Mouse (Mus musculus): ENCODE results near the gene Wdr5. TPM values are rescaled to one million over a fixed set of nuclear protein-coding genes. Genes with fewer than 3 reads are reported as not detected.

Gene Wdr5
- polyA plus RNA-seq, 1 experiment from 2014 or later: 53.0 TPM

DNA sequence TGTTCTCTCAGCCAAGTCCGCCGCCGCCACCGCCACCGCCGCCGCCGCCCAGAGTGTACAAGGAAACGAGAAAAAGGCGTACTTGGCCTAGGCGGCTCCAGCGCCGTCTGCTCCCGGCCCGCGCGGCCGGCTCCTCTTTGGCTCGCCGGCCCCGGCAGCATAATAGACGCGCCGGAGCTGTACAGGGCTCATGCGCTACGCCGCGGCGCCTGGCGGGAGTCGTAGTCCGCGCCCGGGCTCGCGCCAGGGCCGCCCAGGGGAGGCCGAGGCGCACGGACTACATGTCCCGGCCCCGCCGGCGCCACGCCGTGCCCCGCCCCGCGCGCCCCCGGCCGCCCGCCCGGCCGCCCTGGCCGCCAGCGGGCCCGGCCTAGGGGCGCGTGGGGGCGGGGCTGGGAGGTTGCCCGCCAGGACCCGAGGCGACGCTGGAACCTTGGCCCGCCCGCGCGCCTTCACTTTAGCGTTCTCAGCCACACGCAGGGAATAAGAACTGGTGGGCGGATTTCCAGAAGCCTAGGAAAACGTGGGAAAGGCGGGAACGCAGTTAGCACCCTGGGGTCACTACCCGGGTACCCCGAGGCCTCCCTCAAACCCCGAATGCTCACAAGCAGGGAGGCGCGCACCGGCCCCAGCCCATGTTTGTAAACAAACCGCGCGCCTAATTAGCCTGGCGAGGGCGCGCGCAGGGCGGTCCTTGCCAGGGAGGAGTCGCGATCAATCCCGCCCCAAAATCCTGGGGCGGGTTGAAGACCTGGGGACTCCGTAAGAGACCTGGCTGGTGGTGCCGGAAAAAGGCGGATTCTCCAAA, 39.3 kb upstream of the Wdr5 start:
- ATAC-seq (ENCODE audit: low read depth): peak; percentile 98
- no peaks in the 10 kb centered on the region for H3K27me3 ChIP-seq (ENCODE audit: control insufficient read depth, insufficient read depth, low read depth, low read length)
- under 1% methylated on average over 71 of the region's 96 CpGs for WGBS

DNA sequence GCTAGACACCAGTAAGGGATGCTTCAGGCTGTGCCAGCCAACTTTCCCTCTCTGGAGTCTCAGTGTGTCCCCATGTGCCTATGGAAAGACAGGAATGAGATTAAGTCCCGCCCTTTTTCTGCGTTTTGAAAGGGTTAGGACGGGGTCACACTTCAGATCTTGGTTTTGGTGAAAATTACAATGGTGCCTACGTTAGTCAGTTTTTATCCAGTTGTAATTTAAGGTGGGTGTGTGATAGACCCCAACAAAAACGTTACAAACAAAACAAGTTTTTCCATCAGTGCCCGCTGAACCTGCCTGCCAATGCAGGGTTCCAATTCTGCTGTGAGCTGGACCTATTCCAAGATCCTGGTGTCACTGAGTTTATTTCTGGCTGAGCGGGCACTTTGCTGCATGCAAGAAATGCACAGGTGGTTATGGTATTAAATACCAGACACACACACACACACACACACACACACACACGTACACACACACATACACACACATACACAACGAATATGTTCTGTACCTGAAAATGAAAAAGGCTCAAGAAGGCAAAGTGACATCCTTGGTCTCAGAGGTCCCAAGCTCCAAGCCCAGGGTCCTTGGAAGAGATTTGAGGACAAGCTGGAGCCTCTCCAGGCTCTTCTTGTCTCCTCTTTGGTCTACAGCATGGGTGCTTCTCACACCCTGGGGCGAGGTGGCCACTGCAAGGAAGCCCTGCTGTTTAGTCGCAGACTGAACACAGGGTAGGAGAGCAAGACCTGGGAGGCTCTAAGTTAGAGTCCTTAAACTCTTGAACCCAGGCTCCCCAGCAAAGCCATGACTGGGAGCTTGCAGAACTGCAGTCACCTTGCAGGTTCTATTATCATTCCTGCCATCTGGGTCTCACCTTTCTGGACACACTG, 38.4 kb upstream of the Wdr5 start:
- 21% methylated on average over 11 of the region's 11 CpGs for WGBS
- peak overlapping the region; percentile 94 for H3K4me3 ChIP-seq (ENCODE audit: low read length)
- peak overlapping the region; percentile 77 for H3K9ac ChIP-seq (ENCODE audit: low read length)
- H3K4me2 ChIP-seq (ENCODE audit: low read depth, low read length): peak overlapping the region; percentile 77
- H3K9me3 ChIP-seq (ENCODE audit: control insufficient read depth, low read length): no peaks in the 10 kb centered on the region
- H3K4me1 ChIP-seq (replicated peaks; ENCODE audit: control insufficient read depth, insufficient read depth, low read length): peaks cover 24% of the 10 kb centered on the region
- peak overlapping the region; percentile 97 for H3K27ac ChIP-seq (ENCODE audit: low read length)
- no peak for ATAC-seq (ENCODE audit: low read depth)
- no peaks in the 10 kb centered on the region for H3K36me3 ChIP-seq (ENCODE audit: control insufficient read depth, insufficient read depth, low read length)
- no peaks in the 10 kb centered on the region for H3K27me3 ChIP-seq (ENCODE audit: control insufficient read depth, insufficient read depth, low read depth, low read length)

More for the DNA sequence above, 39.3 kb upstream of the Wdr5 start:
- peak overlapping the region; percentile 94 for H3K9ac ChIP-seq (ENCODE audit: low read length)
- H3K27ac ChIP-seq (ENCODE audit: low read length): peak overlapping the region; percentile 97
- no peaks in the 10 kb centered on the region for H3K36me3 ChIP-seq (ENCODE audit: control insufficient read depth, insufficient read depth, low read length)
- H3K9me3 ChIP-seq (ENCODE audit: control insufficient read depth, low read length): no peaks in the 10 kb centered on the region
- H3K4me3 ChIP-seq (ENCODE audit: low read length): peak overlapping the region; percentile 94
- peak overlapping the region; percentile 85 for H3K4me2 ChIP-seq (ENCODE audit: low read depth, low read length)
- H3K4me1 ChIP-seq (replicated peaks; ENCODE audit: control insufficient read depth, insufficient read depth, low read length): peaks cover 25% of the 10 kb centered on the region

- no peak for ATAC-seq (ENCODE audit: low read depth)
- H3K9me3 ChIP-seq (ENCODE audit: control insufficient read depth, low read length): no peaks in the 10 kb centered on the region
- H3K9ac ChIP-seq (ENCODE audit: low read length): no peak overlapping the region
- H3K36me3 ChIP-seq (ENCODE audit: control insufficient read depth, insufficient read depth, low read length): no peaks in the 10 kb centered on the region
- H3K4me2 ChIP-seq (ENCODE audit: low read depth, low read length): no peak overlapping the region
- WGBS: 59% methylated on average over 4 of the region's 4 CpGs
- H3K4me3 ChIP-seq (ENCODE audit: low read length): no peak overlapping the region
- H3K4me1 ChIP-seq (replicated peaks; ENCODE audit: control insufficient read depth, insufficient read depth, low read length): peaks cover 6% of the 10 kb centered on the region; the same call in 1 of the 2 replicates
- no peaks in the 10 kb centered on the region for H3K27me3 ChIP-seq (ENCODE audit: control insufficient read depth, insufficient read depth, low read depth, low read length)
- H3K27ac ChIP-seq (ENCODE audit: low read length): no peak overlapping the region
Observed at GRCm38 (mm10) chr2:27479821-27480220, 35.1 kb upstream of the Wdr5 start.

- no peak for ATAC-seq (ENCODE audit: low read depth)
- no peak overlapping the region for H3K4me2 ChIP-seq (ENCODE audit: low read depth, low read length)
- peaks cover 6% of the 10 kb centered on the region; the same call in 1 of the 2 replicates for H3K4me1 ChIP-seq (replicated peaks; ENCODE audit: control insufficient read depth, insufficient read depth, low read length)
- WGBS: 63% methylated on average over 4 of the region's 4 CpGs
- no peak overlapping the region for H3K27ac ChIP-seq (ENCODE audit: low read length)
- no peak overlapping the region for H3K9ac ChIP-seq (ENCODE audit: low read length)
- H3K9me3 ChIP-seq (ENCODE audit: control insufficient read depth, low read length): no peaks in the 10 kb centered on the region
- no peaks in the 10 kb centered on the region for H3K36me3 ChIP-seq (ENCODE audit: control insufficient read depth, insufficient read depth, low read length)
- H3K4me3 ChIP-seq (ENCODE audit: low read length): no peak overlapping the region
- no peaks in the 10 kb centered on the region for H3K27me3 ChIP-seq (ENCODE audit: control insufficient read depth, insufficient read depth, low read depth, low read length)
Observed at GRCm38 (mm10) chr2:27480367-27480766, 34.6 kb upstream of the Wdr5 start.

GRCm38 (mm10) chr2:27482265-27482861, 32.6 kb upstream of the Wdr5 start:
- Histone ChIP-seq H3K4me3 (ENCODE audit: low read length) (no peak overlapping the region), H3K36me3 (ENCODE audit: control insufficient read depth, insufficient read depth, low read length) (no peaks in the 10 kb centered on the region), H3K27ac (ENCODE audit: low read length) (no peak overlapping the region), H3K27me3 (ENCODE audit: control insufficient read depth, insufficient read depth, low read depth, low read length) (no peaks in the 10 kb centered on the region), H3K4me2 (ENCODE audit: low read depth, low read length) (no peak overlapping the region), H3K9ac (ENCODE audit: low read length) (no peak overlapping the region; the same call in 1 of the 2 replicates), H3K4me1 (replicated peaks; ENCODE audit: control insufficient read depth, insufficient read depth, low read length) (no peaks in the 10 kb centered on the region), H3K9me3 (ENCODE audit: control insufficient read depth, low read length) (no peaks in the 10 kb centered on the region)
- 64% methylated on average over 7 of the region's 7 CpGs for WGBS
- no peak for ATAC-seq (ENCODE audit: low read depth)

GRCm38 (mm10) chr2:27486725-27487124, 28.2 kb upstream of the Wdr5 start:
- Histone ChIP-seq H3K27ac (ENCODE audit: low read length) (no peak overlapping the region), H3K27me3 (ENCODE audit: control insufficient read depth, insufficient read depth, low read depth, low read length) (no peaks in the 10 kb centered on the region), H3K4me3 (ENCODE audit: low read length) (no peak overlapping the region), H3K9me3 (ENCODE audit: control insufficient read depth, low read length) (no peaks in the 10 kb centered on the region), H3K4me1 (replicated peaks; ENCODE audit: control insufficient read depth, insufficient read depth, low read length) (no peaks in the 10 kb centered on the region), H3K4me2 (ENCODE audit: low read depth, low read length) (no peak overlapping the region), H3K36me3 (ENCODE audit: control insufficient read depth, insufficient read depth, low read length) (no peaks in the 10 kb centered on the region), H3K9ac (ENCODE audit: low read length) (no peak overlapping the region)
- WGBS: 66% methylated on average over 4 of the region's 4 CpGs
- no peak for ATAC-seq (ENCODE audit: low read depth)

DNA sequence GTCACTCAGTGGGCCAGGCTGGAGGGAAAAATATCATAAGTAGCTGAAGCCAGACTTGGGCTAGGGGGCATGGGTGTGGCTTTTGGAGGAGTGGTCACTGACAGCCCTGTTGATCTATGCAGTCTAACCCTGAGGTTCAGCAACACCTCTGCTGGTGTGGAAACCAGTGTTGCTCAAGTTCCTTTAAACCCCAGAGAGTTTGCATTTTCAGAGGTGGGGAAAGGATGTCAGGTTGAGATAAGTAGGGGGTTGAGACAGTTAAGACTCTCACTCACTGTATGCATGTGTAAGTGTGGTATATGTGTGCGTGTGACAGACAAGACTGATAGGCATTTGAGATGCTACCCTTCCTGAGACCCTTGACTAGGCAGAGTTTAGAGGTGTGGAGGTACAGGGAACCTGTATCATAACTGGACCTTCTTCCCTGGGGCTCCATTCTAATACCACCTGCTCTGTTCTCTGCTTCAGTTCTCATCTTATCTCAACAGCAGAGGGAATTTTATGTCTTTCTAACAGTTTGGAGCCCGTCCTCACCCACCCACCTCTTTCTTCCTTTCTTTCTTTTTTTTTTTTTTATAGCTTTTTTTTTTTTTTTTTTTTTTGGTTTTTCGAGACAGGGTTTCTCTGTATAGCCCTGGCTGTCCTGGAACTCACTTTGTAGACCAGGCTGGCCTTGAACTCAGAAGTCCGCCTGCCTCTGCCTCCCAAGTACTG, 27.5 kb upstream of the Wdr5 start:
- H3K9ac ChIP-seq (ENCODE audit: low read length): no peak overlapping the region
- no peaks in the 10 kb centered on the region for H3K27me3 ChIP-seq (ENCODE audit: control insufficient read depth, insufficient read depth, low read depth, low read length)
- no peak overlapping the region for H3K4me3 ChIP-seq (ENCODE audit: low read length)
- H3K4me2 ChIP-seq (ENCODE audit: low read depth, low read length): no peak overlapping the region
- 76% methylated on average over 3 of the region's 4 CpGs for whole genome bisulfite sequencing
- no peaks in the 10 kb centered on the region for H3K4me1 ChIP-seq (replicated peaks; ENCODE audit: control insufficient read depth, insufficient read depth, low read length)
- H3K9me3 ChIP-seq (ENCODE audit: control insufficient read depth, low read length): no peaks in the 10 kb centered on the region
- H3K36me3 ChIP-seq (ENCODE audit: control insufficient read depth, insufficient read depth, low read length): no peaks in the 10 kb centered on the region
- no peak overlapping the region for H3K27ac ChIP-seq (ENCODE audit: low read length)
- no peak for ATAC-seq (ENCODE audit: low read depth)

DNA sequence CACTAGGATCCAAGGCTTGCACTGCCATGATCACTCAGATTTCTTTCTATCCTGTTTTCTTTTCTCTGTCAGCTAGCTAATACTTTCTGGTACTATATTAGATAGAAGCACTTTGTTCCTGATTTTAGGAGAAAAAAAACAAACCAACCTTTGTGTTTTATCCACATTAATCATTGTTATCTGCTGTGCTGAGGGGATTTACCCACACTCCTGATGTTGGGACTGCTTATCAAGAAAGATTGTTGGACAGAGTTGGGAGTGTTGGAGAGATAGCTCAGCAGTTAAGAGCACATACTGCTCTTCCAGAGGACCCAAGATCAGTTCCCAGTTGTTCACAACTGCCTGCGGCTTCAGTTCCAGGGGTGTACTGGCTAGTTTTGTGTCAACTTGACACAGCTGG, 26.6 kb upstream of the Wdr5 start:
- Histone ChIP-seq H3K9ac (ENCODE audit: low read length) (no peak overlapping the region), H3K36me3 (ENCODE audit: control insufficient read depth, insufficient read depth, low read length) (no peaks in the 10 kb centered on the region), H3K4me2 (ENCODE audit: low read depth, low read length) (no peak overlapping the region), H3K4me1 (replicated peaks; ENCODE audit: control insufficient read depth, insufficient read depth, low read length) (no peaks in the 10 kb centered on the region), H3K27ac (ENCODE audit: low read length) (no peak overlapping the region), H3K4me3 (ENCODE audit: low read length) (no peak overlapping the region), H3K27me3 (ENCODE audit: control insufficient read depth, insufficient read depth, low read depth, low read length) (no peaks in the 10 kb centered on the region), H3K9me3 (ENCODE audit: control insufficient read depth, low read length) (no peaks in the 10 kb centered on the region)
- ATAC-seq (ENCODE audit: low read depth): no peak
- WGBS: 66% methylated on average over 1 of the region's 1 CpGs
